Mouse (Mus musculus): ENCODE results near the gene Krtdap. TPM values are rescaled to one million over a fixed set of nuclear protein-coding genes. Genes with fewer than 3 reads are reported as not detected.

Gene Krtdap
- polyA plus RNA-seq, 1 experiment from 2014 or later, result 0.22 TPM

GRCm38 (mm10) chr7:30803256-30803655 is 15.6 kb downstream of the Krtdap start:
- WGBS (ENCODE audit: insufficient replicate concordance), result 72% methylated on average over 3 of the region's 3 CpGs
- Histone ChIP-seq H3K4me2 (ENCODE audit: low read depth, low read length) (no peak overlapping the region), H3K27ac (ENCODE audit: low read length) (no peak overlapping the region), H3K36me3 (ENCODE audit: control insufficient read depth, insufficient read depth) (no peaks in the 10 kb centered on the region), H3K9ac (ENCODE audit: low read depth, low read length) (no peak overlapping the region), H3K4me3 (ENCODE audit: low read depth, low read length) (no peak overlapping the region), H3K4me1 (ENCODE audit: control insufficient read depth, low read depth, low read length) (no peaks in the 10 kb centered on the region), H3K27me3 (ENCODE audit: control insufficient read depth, insufficient read depth, low read depth, low read length) (no peaks in the 10 kb centered on the region), H3K9me3 (replicated peaks; ENCODE audit: control insufficient read depth, low read length) (no peaks in the 10 kb centered on the region)
- no peak for ATAC-seq (ENCODE audit: low read depth)

DNA sequence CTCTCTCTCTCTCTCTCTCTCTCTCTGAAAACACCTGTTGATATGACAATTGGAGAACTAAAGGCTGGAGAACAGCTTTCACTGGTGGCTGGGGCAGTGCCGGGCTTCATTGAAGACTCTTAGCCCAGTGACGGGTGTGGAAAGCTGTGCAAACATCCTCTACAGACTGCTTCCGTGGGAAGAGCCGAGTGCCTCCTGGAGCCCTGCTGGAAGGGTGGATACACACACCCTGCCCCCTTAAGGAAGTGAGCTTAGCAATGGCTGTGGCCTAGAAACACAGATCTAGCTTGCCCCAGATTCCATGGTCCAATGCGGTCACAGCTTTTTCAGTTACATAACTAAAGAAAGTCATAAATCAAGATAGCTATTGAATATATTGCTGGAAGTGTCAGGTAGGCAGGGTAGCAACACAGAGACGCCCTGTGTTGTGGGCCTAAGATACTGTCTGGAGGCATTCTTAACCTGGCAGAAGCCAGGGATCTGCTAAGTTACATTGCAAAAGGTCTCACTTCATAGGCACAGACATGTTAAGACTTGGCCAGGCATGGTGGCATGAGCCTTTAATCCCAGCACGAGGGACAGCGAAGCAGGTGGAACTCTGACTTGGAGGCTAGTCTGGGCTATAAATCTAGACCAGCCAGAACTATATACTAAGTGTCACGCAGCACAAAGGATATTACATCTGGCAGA is 16.5 kb downstream of the Krtdap start:
- H3K36me3 ChIP-seq (ENCODE audit: control insufficient read depth, insufficient read depth), result no peaks in the 10 kb centered on the region
- WGBS (ENCODE audit: insufficient replicate concordance), result 64% methylated on average over 9 of the region's 9 CpGs
- H3K27me3 ChIP-seq (ENCODE audit: control insufficient read depth, insufficient read depth, low read depth, low read length), result no peaks in the 10 kb centered on the region
- H3K9me3 ChIP-seq (replicated peaks; ENCODE audit: control insufficient read depth, low read length), result no peaks in the 10 kb centered on the region
- H3K9ac ChIP-seq (ENCODE audit: low read depth, low read length), result no peak overlapping the region
- no peak overlapping the region for H3K4me3 ChIP-seq (ENCODE audit: low read depth, low read length)
- no peaks in the 10 kb centered on the region for H3K4me1 ChIP-seq (ENCODE audit: control insufficient read depth, low read depth, low read length)
- H3K4me2 ChIP-seq (ENCODE audit: low read depth, low read length), result no peak overlapping the region
- no peak for ATAC-seq (ENCODE audit: low read depth)
- H3K27ac ChIP-seq (ENCODE audit: low read length), result no peak overlapping the region

DNA sequence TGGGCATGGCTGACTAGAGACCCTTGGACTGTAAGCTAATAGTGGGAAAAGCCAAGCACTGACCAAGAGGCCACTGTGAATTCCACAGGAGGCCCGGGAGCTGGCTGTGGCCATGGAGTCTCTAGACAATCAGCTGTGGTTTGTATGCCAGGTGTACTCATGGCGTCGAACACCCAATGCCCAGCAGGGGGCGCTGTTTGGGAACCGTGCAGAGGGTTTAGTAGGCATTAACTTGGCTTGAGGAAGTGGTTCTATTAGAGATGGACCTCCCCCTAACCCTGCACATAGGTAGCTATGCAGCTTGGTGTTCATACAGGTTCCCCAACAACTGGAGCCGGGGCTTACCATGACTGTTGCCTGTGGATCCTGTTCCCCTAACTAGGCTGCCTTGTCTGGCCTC is 18.2 kb downstream of the Krtdap start:
- Histone ChIP-seq H3K9me3 (replicated peaks; ENCODE audit: control insufficient read depth, low read length) (no peaks in the 10 kb centered on the region), H3K4me2 (ENCODE audit: low read depth, low read length) (no peak overlapping the region), H3K9ac (ENCODE audit: low read depth, low read length) (no peak overlapping the region), H3K27ac (ENCODE audit: low read length) (no peak overlapping the region), H3K27me3 (ENCODE audit: control insufficient read depth, insufficient read depth, low read depth, low read length) (no peaks in the 10 kb centered on the region), H3K36me3 (ENCODE audit: control insufficient read depth, insufficient read depth) (no peaks in the 10 kb centered on the region), H3K4me3 (ENCODE audit: low read depth, low read length) (no peak overlapping the region), H3K4me1 (ENCODE audit: control insufficient read depth, low read depth, low read length) (no peaks in the 10 kb centered on the region)
- peak; percentile 9; the same call in 1 of the 2 replicates for ATAC-seq (ENCODE audit: low read depth)
- 32% methylated on average over 6 of the region's 6 CpGs for WGBS (ENCODE audit: insufficient replicate concordance)

DNA sequence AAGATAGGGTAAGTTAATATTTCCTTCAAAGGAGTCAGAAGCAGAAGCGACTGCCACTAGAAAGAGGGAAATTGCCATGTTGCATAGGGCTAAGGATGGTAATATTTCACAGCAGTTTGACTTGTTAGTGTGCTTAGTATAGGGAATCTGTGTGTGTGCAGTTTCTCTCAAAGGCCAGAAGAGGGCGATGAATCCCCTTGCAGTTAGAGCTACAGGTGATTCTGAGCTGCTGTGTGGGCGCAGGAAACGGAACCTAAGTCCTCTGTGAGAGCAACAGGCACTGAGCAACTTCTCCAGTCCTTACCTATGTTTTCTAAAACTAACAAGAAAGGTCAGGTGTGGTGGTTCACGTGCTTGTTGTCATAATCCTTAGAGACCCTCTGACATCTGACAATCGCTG is 22.6 kb downstream of the Krtdap start:
- no peak for ATAC-seq (ENCODE audit: low read depth)
- Histone ChIP-seq H3K9ac (ENCODE audit: low read depth, low read length) (no peak overlapping the region), H3K27ac (ENCODE audit: low read length) (no peak overlapping the region), H3K4me1 (ENCODE audit: control insufficient read depth, low read depth, low read length) (peaks cover 5% of the 10 kb centered on the region; the same call in 1 of the 2 replicates), H3K36me3 (ENCODE audit: control insufficient read depth, insufficient read depth) (no peaks in the 10 kb centered on the region), H3K4me3 (ENCODE audit: low read depth, low read length) (no peak overlapping the region), H3K4me2 (ENCODE audit: low read depth, low read length) (no peak overlapping the region), H3K9me3 (replicated peaks; ENCODE audit: control insufficient read depth, low read length) (no peaks in the 10 kb centered on the region), H3K27me3 (ENCODE audit: control insufficient read depth, insufficient read depth, low read depth, low read length) (no peaks in the 10 kb centered on the region)
- WGBS (ENCODE audit: insufficient replicate concordance), result 59% methylated on average over 6 of the region's 6 CpGs

- no peak overlapping the region for H3K4me3 ChIP-seq (ENCODE audit: low read depth, low read length)
- peak overlapping the region; percentile 25; the same call in 1 of the 2 replicates for H3K4me2 ChIP-seq (ENCODE audit: low read depth, low read length)
- H3K27me3 ChIP-seq (ENCODE audit: control insufficient read depth, insufficient read depth, low read depth, low read length), result no peaks in the 10 kb centered on the region
- H3K4me1 ChIP-seq (ENCODE audit: control insufficient read depth, low read depth, low read length), result peaks cover 5% of the 10 kb centered on the region; the same call in 1 of the 2 replicates
- no peaks in the 10 kb centered on the region for H3K36me3 ChIP-seq (ENCODE audit: control insufficient read depth, insufficient read depth)
- 5% methylated on average over 9 of the region's 9 CpGs for WGBS (ENCODE audit: insufficient replicate concordance)
- H3K9me3 ChIP-seq (replicated peaks; ENCODE audit: control insufficient read depth, low read length), result no peaks in the 10 kb centered on the region
- no peak overlapping the region for H3K9ac ChIP-seq (ENCODE audit: low read depth, low read length)
- peak overlapping the region; percentile 82 for H3K27ac ChIP-seq (ENCODE audit: low read length)
- ATAC-seq (ENCODE audit: low read depth), result peak; percentile 52; the same call in 1 of the 2 replicates
These were observed 24.1 kb downstream of the Krtdap start for GRCm38 (mm10) chr7:30811757-30812290.

GRCm38 (mm10) chr7:30812291-30812807 is 24.7 kb downstream of the Krtdap start:
- peak overlapping the region; percentile 25; the same call in 1 of the 2 replicates for H3K4me2 ChIP-seq (ENCODE audit: low read depth, low read length)
- peak; percentile 76 for ATAC-seq (ENCODE audit: low read depth)
- H3K27ac ChIP-seq (ENCODE audit: low read length), result peak overlapping the region; percentile 82
- no peak overlapping the region for H3K4me3 ChIP-seq (ENCODE audit: low read depth, low read length)
- no peaks in the 10 kb centered on the region for H3K9me3 ChIP-seq (replicated peaks; ENCODE audit: control insufficient read depth, low read length)
- H3K36me3 ChIP-seq (ENCODE audit: control insufficient read depth, insufficient read depth), result no peaks in the 10 kb centered on the region
- no peaks in the 10 kb centered on the region for H3K27me3 ChIP-seq (ENCODE audit: control insufficient read depth, insufficient read depth, low read depth, low read length)
- H3K9ac ChIP-seq (ENCODE audit: low read depth, low read length), result no peak overlapping the region
- WGBS (ENCODE audit: insufficient replicate concordance), result 16% methylated on average over 6 of the region's 6 CpGs
- H3K4me1 ChIP-seq (ENCODE audit: control insufficient read depth, low read depth, low read length), result peaks cover 5% of the 10 kb centered on the region; the same call in 1 of the 2 replicates

DNA sequence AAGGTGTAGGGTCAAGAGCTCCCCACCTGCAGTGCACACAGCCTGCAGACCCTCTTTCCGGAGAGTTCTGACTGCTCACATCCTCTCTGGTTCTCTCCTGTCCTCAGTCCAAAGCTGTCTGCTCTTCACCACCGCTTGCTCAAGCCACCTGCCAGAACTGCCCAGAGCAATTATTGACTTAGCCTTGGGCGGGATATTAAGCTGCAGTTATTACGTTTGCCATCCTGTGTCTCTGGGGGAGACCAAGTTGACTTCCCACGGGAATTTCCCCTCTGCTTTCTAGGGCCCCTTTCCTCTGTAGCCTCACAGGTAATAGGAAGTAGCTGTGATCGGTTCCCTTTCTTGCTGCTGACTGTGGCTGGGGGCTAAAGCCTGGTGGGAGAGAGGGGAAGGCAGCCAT is 32.4 kb downstream of the Krtdap start:
- Histone ChIP-seq H3K9me3 (replicated peaks; ENCODE audit: control insufficient read depth, low read length) (no peaks in the 10 kb centered on the region), H3K4me2 (ENCODE audit: low read depth, low read length) (0 out of 2 replicates have a peak overlapping the region, but pooled peaks have one; percentile 5), H3K4me3 (ENCODE audit: low read depth, low read length) (peak overlapping the region; percentile 13; the same call in 1 of the 2 replicates), H3K9ac (ENCODE audit: low read depth, low read length) (peak overlapping the region; percentile 26; the same call in 1 of the 2 replicates), H3K27me3 (ENCODE audit: control insufficient read depth, insufficient read depth, low read depth, low read length) (no peaks in the 10 kb centered on the region), H3K36me3 (ENCODE audit: control insufficient read depth, insufficient read depth) (no peaks in the 10 kb centered on the region), H3K4me1 (ENCODE audit: control insufficient read depth, low read depth, low read length) (peaks cover 7% of the 10 kb centered on the region), H3K27ac (ENCODE audit: low read length) (no peak overlapping the region; the same call in 1 of the 2 replicates)
- ATAC-seq (ENCODE audit: low read depth), result peak; percentile 65; the same call in 1 of the 2 replicates
- WGBS (ENCODE audit: insufficient replicate concordance), result 33% methylated on average over 6 of the region's 6 CpGs

DNA sequence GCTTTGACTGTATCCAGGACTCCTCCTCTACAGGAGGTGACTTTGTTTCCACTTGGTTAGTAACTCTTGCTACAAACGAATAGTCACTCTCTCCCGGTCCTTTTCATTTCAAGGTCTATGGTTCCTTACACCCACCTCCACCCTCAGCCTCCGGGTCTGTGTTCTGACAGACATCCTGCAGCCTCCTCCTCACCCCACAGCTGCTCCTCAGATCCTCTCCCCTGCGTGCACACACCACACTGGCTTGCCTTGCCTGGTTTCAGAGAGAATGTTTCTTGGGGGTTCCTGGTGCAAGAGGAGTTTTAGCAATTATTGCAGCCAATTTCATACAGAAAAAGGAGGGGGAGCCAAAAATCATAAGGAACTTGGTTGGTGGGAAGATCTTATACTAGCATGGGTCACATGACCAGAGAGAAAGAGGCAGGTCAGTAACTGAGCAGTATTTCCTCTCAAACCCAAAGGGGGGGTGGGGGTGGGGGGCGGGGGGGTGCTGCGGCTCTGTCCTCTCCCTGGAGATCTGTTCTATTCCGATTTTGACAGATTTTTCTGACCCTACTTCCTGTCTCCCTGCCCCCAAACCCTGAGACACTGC is 33.3 kb downstream of the Krtdap start:
- Histone ChIP-seq H3K27ac (ENCODE audit: low read length) (no peak overlapping the region; the same call in 1 of the 2 replicates), H3K9me3 (replicated peaks; ENCODE audit: control insufficient read depth, low read length) (no peaks in the 10 kb centered on the region), H3K36me3 (ENCODE audit: control insufficient read depth, insufficient read depth) (no peaks in the 10 kb centered on the region), H3K9ac (ENCODE audit: low read depth, low read length) (peak overlapping the region; percentile 26; the same call in 1 of the 2 replicates), H3K4me2 (ENCODE audit: low read depth, low read length) (0 out of 2 replicates have a peak overlapping the region, but pooled peaks have one; percentile 5), H3K4me3 (ENCODE audit: low read depth, low read length) (peak overlapping the region; percentile 6; the same call in 1 of the 2 replicates), H3K27me3 (ENCODE audit: control insufficient read depth, insufficient read depth, low read depth, low read length) (no peaks in the 10 kb centered on the region), H3K4me1 (ENCODE audit: control insufficient read depth, low read depth, low read length) (peaks cover 7% of the 10 kb centered on the region)
- 11% methylated on average over 7 of the region's 7 CpGs for WGBS (ENCODE audit: insufficient replicate concordance)
- no peak for ATAC-seq (ENCODE audit: low read depth)

All from liver, embryonic 16.5 days (tissue).